Mouse (Mus musculus) brain, embryonic 14.5 days (tissue): ENCODE measurements at regions not wholly inside any gene's neighbourhood (a gene's known extent, or its start where the extent isn't known, plus 50 kb on each side); places are given as distances from the start of the nearest gene placed in this dataset.

Experiments used
- CTCF ChIP-seq: fragments of 200-500 bp; IDR thresholded peaks from 2 replicates; pipeline ENCODE4 v1.5.1; 2012; ENCODE audit warnings: inconsistent platforms, mild to moderate bottlenecking, moderate library complexity, borderline replicate concordance; ENCODE audit not compliant: insufficient read depth, insufficient read length; ENCODE audit errors: extremely low read depth
- POLR2A ChIP-seq: fragments of 200-500 bp; IDR thresholded peaks from 2 replicates; pipeline ENCODE4 v1.6.1; 2012; ENCODE audit warnings: mild to moderate bottlenecking, inconsistent platforms, borderline replicate concordance; ENCODE audit not compliant: poor library complexity, insufficient read depth, insufficient read length, severe bottlenecking; ENCODE audit errors: extremely low read depth

DNA sequence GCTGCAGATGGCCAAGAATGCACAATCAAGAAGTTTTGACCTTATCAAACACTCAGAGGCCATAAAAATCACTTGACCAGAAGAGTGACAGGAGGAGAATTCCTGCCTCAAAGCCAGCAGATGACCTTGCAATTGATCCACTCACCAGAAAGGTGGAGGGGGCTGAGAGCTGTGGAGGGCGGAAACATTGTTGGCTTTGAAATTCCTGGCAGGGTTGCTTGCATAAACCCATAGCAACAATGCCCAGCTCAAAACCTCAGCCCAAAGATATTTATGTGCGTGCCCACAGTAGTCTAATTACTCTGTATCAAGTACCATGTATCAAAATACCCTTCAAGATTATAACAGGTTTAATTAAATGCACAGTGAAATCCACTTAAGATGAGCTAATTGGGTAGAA is 197.0 kb upstream of the Tenm4 start:
- no peak for TF ChIP-seq CTCF
- no peak for TF ChIP-seq POLR2A
